Mouse (Mus musculus) embryonic fibroblast, embryonic 13.5 days (primary cell): ENCODE measurements at regions not wholly inside any gene's neighbourhood (a gene's known extent, or its start where the extent isn't known, plus 50 kb on each side); places are given as distances from the start of the nearest gene placed in this dataset.

Experiments
- CTCF ChIP-seq: IDR thresholded peaks from 2 replicates; pipeline ENCODE4 v1.5.1; 2011; ENCODE audit warnings: mild to moderate bottlenecking, control low read depth, low read length, moderate library complexity, borderline replicate concordance; ENCODE audit not compliant: insufficient read depth
- POLR2A ChIP-seq: IDR thresholded peaks from 2 replicates; pipeline ENCODE4 v1.6.1; 2011; ENCODE audit warnings: low read depth, mild to moderate bottlenecking, control low read depth, low read length, moderate library complexity

GRCm38 (mm10) chr1:13059616-13060320 is 1645.9 kb downstream of the A830018L16Rik start:
- TF ChIP-seq CTCF (no peak), POLR2A (no peak)
